Mouse (Mus musculus) megakaryocyte, embryonic 14.5 days (primary cell): ENCODE results near the gene Irs3.

ENCODE experiments used
- FLI1 ChIP-seq: IDR thresholded peaks from 2 replicates; pipeline ENCODE4 v1.6.1; 2012; ENCODE audit warnings: low read length, inconsistent platforms, mixed read lengths
- GATA1 ChIP-seq: IDR thresholded peaks from 3 replicates; pipeline ENCODE4 v1.6.1; 2012; ENCODE audit warnings: mixed read lengths, low read length, inconsistent platforms, borderline replicate concordance

DNA sequence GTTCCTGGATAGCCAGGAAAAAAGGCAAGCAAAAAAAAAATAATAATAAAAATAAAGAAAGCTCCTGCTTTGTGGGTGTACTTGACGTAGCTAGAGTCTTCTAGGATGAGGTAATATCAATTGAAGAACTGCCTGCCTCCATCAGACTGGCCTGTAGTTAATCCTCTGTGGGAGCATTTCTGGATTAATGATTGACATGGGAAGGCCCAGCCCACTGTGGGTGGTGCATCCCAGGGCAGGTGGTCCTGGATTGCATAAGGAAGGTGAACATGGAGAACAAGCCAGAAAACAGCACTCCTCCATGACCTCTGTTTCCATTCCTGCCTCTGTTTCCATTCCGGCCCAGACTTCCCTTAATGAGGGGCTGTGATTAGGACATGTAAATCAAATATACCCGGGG is 33.2 kb upstream of the Irs3 start:
- TF ChIP-seq GATA1 = no peak
- no peak for TF ChIP-seq FLI1
